Comparison of ENCODE assay signal across 8 mouse cellular contexts in the genomic region with DNA sequence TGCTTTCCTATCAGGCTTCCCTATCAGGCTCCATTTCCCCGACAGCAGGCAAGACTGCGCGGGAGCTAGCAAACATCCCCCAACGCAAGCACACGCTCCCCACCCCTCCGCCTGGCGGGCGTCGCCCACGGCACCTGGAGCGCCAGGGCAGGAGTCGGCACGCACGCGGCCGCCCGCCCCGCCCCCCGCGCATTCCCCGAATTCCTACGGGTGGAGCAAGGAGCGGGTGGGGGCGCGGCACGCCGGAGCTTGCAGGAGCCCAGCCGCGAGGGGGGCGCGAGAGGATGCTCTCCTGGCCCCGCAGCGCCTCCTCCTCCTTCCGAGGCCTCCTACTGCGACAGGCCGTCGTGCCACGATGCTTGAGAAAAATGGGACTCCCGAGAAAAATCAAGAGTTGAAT. TPM values are rescaled to one million over a fixed set of nuclear protein-coding genes. Genes with fewer than 3 reads are reported as not detected.
DNase-seq lines count a peak whose midpoint lies in the region; ATAC-seq and TF ChIP-seq lines count a peak whose summit lies in the region.

No protein-coding gene starts in this region.

- H3K36me3 ChIP-seq in ES-Bruce4 (ENCODE audit: control insufficient read depth, insufficient read depth, low read length, poor library complexity, severe bottlenecking): peaks cover 34% of the 10 kb centered on the region
- H3K36me3 ChIP-seq in lung, embryonic 14.5 days (ENCODE audit: insufficient read depth): peaks cover 34% of the 10 kb centered on the region
- no peaks in the 10 kb centered on the region for H3K36me3 ChIP-seq in small intestine, adult 2 months (ENCODE audit: control insufficient read depth, insufficient read depth, low read length)

- no peak for TF ChIP-seq CTCF in ES-Bruce4 (IDR thresholded peaks at IDR 0.05; ENCODE audit: low read depth, low read length)
- TF ChIP-seq CTCF in lung, embryonic 14.5 days (IDR thresholded peaks at IDR 0.05; ENCODE audit: low read depth): no peak
- TF ChIP-seq CTCF in small intestine, adult 2 months (IDR thresholded peaks at IDR 0.05; ENCODE audit: extremely low read depth, insufficient read length, insufficient replicate concordance, low read depth, low read length): no peak

- peak overlapping the region; percentile 76 for H3K4me2 ChIP-seq in lung, embryonic 14.5 days

- no peaks in the 10 kb centered on the region for H3K27me3 ChIP-seq in ES-Bruce4 (ENCODE audit: control insufficient read depth, insufficient read depth, low read length, poor library complexity, severe bottlenecking)
- no peaks in the 10 kb centered on the region for H3K27me3 ChIP-seq in lung, embryonic 14.5 days (ENCODE audit: insufficient read depth, low read length)
- H3K27me3 ChIP-seq in small intestine, adult 2 months (ENCODE audit: control insufficient read depth, insufficient read depth, low read length): peaks cover 22% of the 10 kb centered on the region

- peak overlapping the region; percentile 96 for H3K9ac ChIP-seq in ES-Bruce4 (ENCODE audit: low read depth, poor library complexity, severe bottlenecking)
- H3K9ac ChIP-seq in lung, embryonic 14.5 days: peak overlapping the region; percentile 95

- no peaks in the 10 kb centered on the region for H3K9me3 ChIP-seq in ES-Bruce4 (replicated peaks; ENCODE audit: control insufficient read depth, insufficient read depth, low read length, poor library complexity, severe bottlenecking)
- no peaks in the 10 kb centered on the region for H3K9me3 ChIP-seq in lung, embryonic 14.5 days (ENCODE audit: low read depth, low read length)

- peak; percentile 25 for ATAC-seq in lung, embryonic 14.5 days (ENCODE audit: insufficient read depth)

- peak overlapping the region; percentile 86 for H3K4me3 ChIP-seq in ES-Bruce4 (ENCODE audit: low read depth, low read length)
- peak overlapping the region; percentile 92 for H3K4me3 ChIP-seq in lung, embryonic 14.5 days (ENCODE audit: low read depth, low read length)
- peak overlapping the region; percentile 82 for H3K4me3 ChIP-seq in small intestine, adult 2 months (ENCODE audit: low read depth, low read length)

- TF ChIP-seq EP300 in ES-Bruce4 (IDR thresholded peaks at IDR 0.05; ENCODE audit: insufficient read depth, low read depth, low read length): peak; percentile 95

- under 1% methylated on average over 39 of the region's 39 CpGs for WGBS in lung, embryonic 14.5 days
- 2% methylated on average over 39 of the region's 39 CpGs for WGBS in small intestine, adult 2 months

- no peak for TF ChIP-seq POLR2A in ES-Bruce4 (IDR thresholded peaks at IDR 0.05; ENCODE audit: insufficient read depth, low read length)
- no peak for TF ChIP-seq POLR2A in small intestine, adult 2 months (IDR thresholded peaks at IDR 0.05; ENCODE audit: low read depth, low read length)

- H3K27ac ChIP-seq in ES-Bruce4 (ENCODE audit: insufficient read depth, low read length): peak overlapping the region; percentile 98
- H3K27ac ChIP-seq in lung, embryonic 14.5 days (ENCODE audit: low read depth): peak overlapping the region; percentile 95
- H3K27ac ChIP-seq in small intestine, adult 2 months (ENCODE audit: insufficient read depth, low read depth, low read length): no peak overlapping the region

- peak; percentile 81 for DNase-seq in adrenal gland, postnatal 10 days
- DNase-seq in gastrocnemius, postnatal 4 days (ENCODE audit: low spot score in 2 of 2): peak; percentile 74 to 81
- DNase-seq in kidney, adult 18-20 months: peak; percentile 88
- DNase-seq in lung, embryonic 14.5 days: peak; percentile 90
- DNase-seq in T-cell, adult 2 months (ENCODE audit: low spot score): no peak
- no peak for DNase-seq in right cerebral cortex, adult 2 months (ENCODE audit: low spot score in 2 of 2)

- peaks cover 2% of the 10 kb centered on the region for H3K4me1 ChIP-seq in ES-Bruce4 (ENCODE audit: control insufficient read depth, insufficient read depth, low read length)
- H3K4me1 ChIP-seq in lung, embryonic 14.5 days (ENCODE audit: insufficient read depth): peaks cover 15% of the 10 kb centered on the region
- H3K4me1 ChIP-seq in small intestine, adult 2 months (ENCODE audit: control insufficient read depth, insufficient read depth, insufficient read length, low read length): peaks cover 25% of the 10 kb centered on the region

RNA-seq across cellular contexts. Expression of gene Ajuba, which starts 1.7 kb away (rescaled TPM):
- polyA plus RNA-seq in ES-Bruce4 (2011; ENCODE audit: insufficient read depth, insufficient read length, low read depth, missing spikeins): 112 TPM in 2 replicates
- 10 to 100 TPM; 18.9 to 20.7 TPM for total RNA-seq in adrenal gland, postnatal 10 days (2021)
- 10 to 100 TPM; 14.6 to 15.8 TPM for total RNA-seq in gastrocnemius, postnatal 4 days (2021)
- polyA plus RNA-seq in lung, embryonic 14.5 days (2014; fragmentation: Nextera tagmentation; extraction: Ambion mirVana): 37.8 and 43.6 TPM in 2 replicates
- 2.6 and 3.0 TPM in 2 replicates for polyA plus RNA-seq in small intestine, adult 2 months (2012; rRNA removed)

RNA-seq across cellular contexts. Expression of gene Haus4, which starts 21.2 kb away (rescaled TPM):
- 68.6 and 72.3 TPM in 2 replicates for polyA plus RNA-seq in ES-Bruce4 (2011; ENCODE audit: insufficient read depth, insufficient read length, low read depth, missing spikeins)
- total RNA-seq in adrenal gland, postnatal 10 days (2021): 10 to 100 TPM; 31.0 to 32.5 TPM
- total RNA-seq in gastrocnemius, postnatal 4 days (2021): 10 to 100 TPM; 18.1 to 21.2 TPM
- polyA plus RNA-seq in lung, embryonic 14.5 days (2014; fragmentation: Nextera tagmentation; extraction: Ambion mirVana): 53.0 and 60.3 TPM in 2 replicates
- 4.7 and 11.8 TPM in 2 replicates for polyA plus RNA-seq in small intestine, adult 2 months (2012; rRNA removed)

RNA-seq across cellular contexts. Expression of gene 4931414P19Rik, which starts 30.2 kb away (rescaled TPM):
- 8.4 and 9.2 TPM in 2 replicates for polyA plus RNA-seq in ES-Bruce4 (2011; ENCODE audit: insufficient read depth, insufficient read length, low read depth, missing spikeins)
- 1 to 10 TPM; 4.9 to 6.9 TPM for total RNA-seq in adrenal gland, postnatal 10 days (2021)
- total RNA-seq in gastrocnemius, postnatal 4 days (2021): 1 to 10 TPM; 4.3 to 6.8 TPM
- polyA plus RNA-seq in lung, embryonic 14.5 days (2014; fragmentation: Nextera tagmentation; extraction: Ambion mirVana): 8.3 and 9.4 TPM in 2 replicates
- polyA plus RNA-seq in small intestine, adult 2 months (2012; rRNA removed): 2.3 and 5.6 TPM in 2 replicates

RNA-seq across cellular contexts. Expression of gene Psmb5, which starts 42.2 kb away (rescaled TPM):
- 206 and 225 TPM in 2 replicates for polyA plus RNA-seq in ES-Bruce4 (2011; ENCODE audit: insufficient read depth, insufficient read length, low read depth, missing spikeins)
- total RNA-seq in adrenal gland, postnatal 10 days (2021): 100 to 1,000 TPM; 226 to 247 TPM
- 100 to 1,000 TPM; 173 to 176 TPM for total RNA-seq in gastrocnemius, postnatal 4 days (2021)
- 374 and 393 TPM in 2 replicates for polyA plus RNA-seq in lung, embryonic 14.5 days (2014; fragmentation: Nextera tagmentation; extraction: Ambion mirVana)
- 122 and 160 TPM in 2 replicates for polyA plus RNA-seq in small intestine, adult 2 months (2012; rRNA removed)

RNA-seq across cellular contexts. Expression of gene Psmb11, which starts 45.6 kb away (rescaled TPM):
- 0.21 and 0.64 TPM in 2 replicates for polyA plus RNA-seq in ES-Bruce4 (2011; ENCODE audit: insufficient read depth, insufficient read length, low read depth, missing spikeins)
- not detected for total RNA-seq in adrenal gland, postnatal 10 days (2021)
- total RNA-seq in gastrocnemius, postnatal 4 days (2021): not detected
- not detected in 2 replicates for polyA plus RNA-seq in lung, embryonic 14.5 days (2014; fragmentation: Nextera tagmentation; extraction: Ambion mirVana)
- polyA plus RNA-seq in small intestine, adult 2 months (2012; rRNA removed): not detected in 2 replicates

Comparison
In these comparisons a context has a peak if more than half of its experiments do, and no peak if none do; other contexts are left out.
1. DNase-seq: peak in adrenal gland, postnatal 10 days (single experiment), gastrocnemius, postnatal 4 days (2 of 2), kidney, adult 18-20 months (single experiment) and lung, embryonic 14.5 days (single experiment); none in T-cell, adult 2 months (single experiment) and right cerebral cortex, adult 2 months (0 of 2).
2. Peak in every context shown above with its lines, with median percentiles within 50 percentile points of each other: H3K4me3 ChIP-seq.